Mouse (Mus musculus): ENCODE results near the gene Scaper. TPM values are rescaled to one million over a fixed set of nuclear protein-coding genes. Genes with fewer than 3 reads are reported as not detected.

Scaper gene
- polyA plus RNA-seq, 1 experiment = 4.0 TPM

DNA sequence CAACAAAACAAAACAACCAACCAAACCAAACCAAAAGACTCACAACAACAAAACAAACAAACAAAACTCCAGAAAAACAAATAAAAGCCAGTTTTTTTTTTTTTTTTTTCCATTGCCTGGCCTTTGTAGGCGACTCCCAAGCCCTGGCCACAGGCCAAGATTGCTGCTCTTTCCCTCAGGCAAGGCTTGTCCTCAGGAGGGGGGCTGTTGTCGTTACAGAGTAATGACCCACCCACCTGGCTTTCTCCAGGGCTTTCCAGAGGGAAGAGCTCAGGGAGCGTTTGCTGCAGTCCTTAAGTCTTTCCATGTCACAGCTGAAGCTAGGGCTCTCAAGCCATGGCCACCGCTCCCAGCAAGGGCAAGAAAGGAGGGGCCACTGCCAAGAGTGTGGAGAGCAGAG lies 399.5 kb downstream of the Scaper start, which contains the start of gene Isl2:
TSS of gene Isl2 (plus strand) at position 296 of the 400 bp plus-strand sequence.
- Histone ChIP-seq H3K27me3 (ENCODE audit: control insufficient read depth, insufficient read depth, low read length) (peaks cover 39% of the 10 kb centered on the region), H3K36me3 (ENCODE audit: control insufficient read depth, insufficient read depth, low read length) (no peaks in the 10 kb centered on the region), H3K27ac (ENCODE audit: insufficient read depth, low read length) (no peak within 1 kb of the TSS), H3K4me1 (ENCODE audit: control insufficient read depth, insufficient read depth, insufficient read length) (peaks cover 14% of the 10 kb centered on the region), H3K4me3 (ENCODE audit: extremely low read depth, insufficient read depth, insufficient read length) (no peak within 1 kb of the TSS)
- TF ChIP-seq POLR2A (IDR thresholded peaks at IDR 0.05; ENCODE audit: low read depth, low read length) (no peak), CTCF (IDR thresholded peaks at IDR 0.05; ENCODE audit: extremely low read depth, insufficient read depth, insufficient read length, insufficient replicate concordance) (no peak)
- WGBS = 23% methylated on average over 4 of the region's 4 CpGs
- no peak for DNase-seq (ENCODE audit: low read depth in 1 of 2, low spot score in 2 of 2)

GRCm38 (mm10) chr9:55535907-55536306 lies 402.0 kb downstream of the Scaper start:
- TF ChIP-seq CTCF (IDR thresholded peaks at IDR 0.05; ENCODE audit: extremely low read depth, insufficient read depth, insufficient read length, insufficient replicate concordance) (peak; percentile 30; the same call in 1 of the 2 replicates), POLR2A (IDR thresholded peaks at IDR 0.05; ENCODE audit: low read depth, low read length) (no peak)
- 12% methylated on average over 3 of the region's 3 CpGs for WGBS
- Histone ChIP-seq H3K4me1 (ENCODE audit: control insufficient read depth, insufficient read depth, insufficient read length) (peaks cover 1% of the 10 kb centered on the region; the same call in 1 of the 2 replicates), H3K4me3 (ENCODE audit: extremely low read depth, insufficient read depth, insufficient read length) (no peak overlapping the region), H3K36me3 (ENCODE audit: control insufficient read depth, insufficient read depth, low read length) (no peaks in the 10 kb centered on the region), H3K27me3 (ENCODE audit: control insufficient read depth, insufficient read depth, low read length) (peaks cover 21% of the 10 kb centered on the region), H3K27ac (ENCODE audit: insufficient read depth, low read length) (no peak overlapping the region)
- DNase-seq (ENCODE audit: low read depth in 1 of 2, low spot score in 2 of 2) = peak in 1 of 2 experiments; percentile 37

GRCm38 (mm10) chr9:55525716-55526115 lies 412.2 kb downstream of the Scaper start:
- Histone ChIP-seq H3K27me3 (ENCODE audit: control insufficient read depth, insufficient read depth, low read length) (peaks cover 3% of the 10 kb centered on the region), H3K27ac (ENCODE audit: insufficient read depth, low read length) (no peak overlapping the region), H3K4me1 (ENCODE audit: control insufficient read depth, insufficient read depth, insufficient read length) (no peaks in the 10 kb centered on the region), H3K36me3 (ENCODE audit: control insufficient read depth, insufficient read depth, low read length) (no peaks in the 10 kb centered on the region), H3K4me3 (ENCODE audit: extremely low read depth, insufficient read depth, insufficient read length) (no peak overlapping the region)
- WGBS = 76% methylated on average over 4 of the region's 4 CpGs
- DNase-seq (ENCODE audit: low read depth in 1 of 2, low spot score in 2 of 2) = no peak
- TF ChIP-seq CTCF (IDR thresholded peaks at IDR 0.05; ENCODE audit: extremely low read depth, insufficient read depth, insufficient read length, insufficient replicate concordance) (peak; percentile 38; the same call in 1 of the 2 replicates), POLR2A (IDR thresholded peaks at IDR 0.05; ENCODE audit: low read depth, low read length) (no peak)

DNA sequence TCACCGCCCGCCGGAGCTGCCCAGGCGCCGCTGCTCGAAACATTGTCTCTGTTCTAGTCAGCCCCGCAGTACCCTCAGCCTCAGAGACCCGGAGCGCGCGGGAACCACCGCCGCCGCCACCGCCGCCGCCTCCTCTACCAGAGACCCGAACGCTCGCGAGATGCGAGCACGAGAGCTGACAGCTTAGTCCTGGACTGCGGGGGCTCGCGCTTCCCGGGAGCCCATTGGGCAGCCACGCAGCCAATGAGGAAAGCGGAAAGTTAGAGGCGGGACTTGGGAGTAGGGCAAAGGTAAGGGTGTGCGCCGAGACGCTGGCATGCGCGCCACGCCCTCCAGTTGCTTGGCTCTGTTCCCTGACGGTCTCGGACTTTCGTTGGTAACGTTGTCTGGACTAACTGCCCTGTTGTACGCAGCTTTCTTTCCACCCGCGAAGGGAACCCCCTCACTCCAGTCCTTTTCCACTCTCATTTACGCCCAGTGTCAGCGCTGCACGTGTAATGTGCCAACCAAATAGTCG lies 425.8 kb downstream of the Scaper start, which contains the start of gene Etfa:
TSS of gene Etfa (minus strand) at position 217 of the 517 bp plus-strand sequence.
- no peaks in the 10 kb centered on the region for H3K27me3 ChIP-seq (ENCODE audit: control insufficient read depth, insufficient read depth, low read length)
- peak within 1 kb of the TSS; percentile 75 for H3K4me3 ChIP-seq (ENCODE audit: extremely low read depth, insufficient read depth, insufficient read length)
- under 1% methylated on average over 47 of the region's 47 CpGs for WGBS
- H3K27ac ChIP-seq (ENCODE audit: insufficient read depth, low read length) = peak within 1 kb of the TSS; percentile 83
- no peaks in the 10 kb centered on the region for H3K36me3 ChIP-seq (ENCODE audit: control insufficient read depth, insufficient read depth, low read length)
- peaks cover 3% of the 10 kb centered on the region; the same call in 1 of the 2 replicates for H3K4me1 ChIP-seq (ENCODE audit: control insufficient read depth, insufficient read depth, insufficient read length)
- peak; percentile 91 to 97 for DNase-seq (ENCODE audit: low read depth in 1 of 2, low spot score in 2 of 2)
- TF ChIP-seq POLR2A (IDR thresholded peaks at IDR 0.05; ENCODE audit: low read depth, low read length) (peak; percentile 8; the same call in 1 of the 2 replicates), CTCF (IDR thresholded peaks at IDR 0.05; ENCODE audit: extremely low read depth, insufficient read depth, insufficient read length, insufficient replicate concordance) (no peak)

DNA sequence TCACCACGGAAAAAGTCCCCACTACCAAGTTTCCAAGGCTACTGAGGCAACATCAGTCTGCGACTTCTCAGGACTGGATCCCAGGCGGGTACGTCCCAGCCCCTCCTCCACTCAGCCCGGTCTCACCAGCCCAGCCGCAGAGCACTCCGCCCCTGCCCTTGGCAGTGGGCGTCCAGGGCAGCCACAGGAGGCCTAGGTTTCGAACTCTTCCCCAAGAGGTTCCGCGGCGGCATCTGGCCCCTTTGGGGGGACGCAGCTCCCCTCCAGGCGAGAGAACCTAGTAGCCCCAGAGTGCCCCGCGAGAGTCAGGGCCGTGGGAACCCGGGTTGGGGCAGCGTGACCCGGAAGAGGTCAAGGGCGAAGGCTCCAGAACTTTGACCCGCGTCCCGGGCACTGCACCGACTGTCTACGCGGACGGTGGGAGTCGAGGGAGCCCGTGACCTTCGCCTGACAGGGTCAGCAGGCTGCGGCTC lies 426.4 kb downstream of the Scaper start:
- Histone ChIP-seq H3K36me3 (ENCODE audit: control insufficient read depth, insufficient read depth, low read length) (no peaks in the 10 kb centered on the region), H3K27me3 (ENCODE audit: control insufficient read depth, insufficient read depth, low read length) (no peaks in the 10 kb centered on the region), H3K4me1 (ENCODE audit: control insufficient read depth, insufficient read depth, insufficient read length) (peaks cover 3% of the 10 kb centered on the region; the same call in 1 of the 2 replicates), H3K27ac (ENCODE audit: insufficient read depth, low read length) (peak overlapping the region; percentile 83), H3K4me3 (ENCODE audit: extremely low read depth, insufficient read depth, insufficient read length) (peak overlapping the region; percentile 75)
- under 1% methylated on average over 32 of the region's 32 CpGs for WGBS
- DNase-seq (ENCODE audit: low read depth in 1 of 2, low spot score in 2 of 2) = peak in 1 of 2 experiments; percentile 11
- TF ChIP-seq CTCF (IDR thresholded peaks at IDR 0.05; ENCODE audit: extremely low read depth, insufficient read depth, insufficient read length, insufficient replicate concordance) (no peak), POLR2A (IDR thresholded peaks at IDR 0.05; ENCODE audit: low read depth, low read length) (no peak)

GRCm38 (mm10) chr9:55510651-55511235 lies 427.2 kb downstream of the Scaper start:
- H3K36me3 ChIP-seq (ENCODE audit: control insufficient read depth, insufficient read depth, low read length) = no peaks in the 10 kb centered on the region
- TF ChIP-seq POLR2A (IDR thresholded peaks at IDR 0.05; ENCODE audit: low read depth, low read length) (no peak), CTCF (IDR thresholded peaks at IDR 0.05; ENCODE audit: extremely low read depth, insufficient read depth, insufficient read length, insufficient replicate concordance) (no peak)
- peaks cover 3% of the 10 kb centered on the region; the same call in 1 of the 2 replicates for H3K4me1 ChIP-seq (ENCODE audit: control insufficient read depth, insufficient read depth, insufficient read length)
- no peak overlapping the region; the same call in 1 of the 2 replicates for H3K4me3 ChIP-seq (ENCODE audit: extremely low read depth, insufficient read depth, insufficient read length)
- WGBS = 79% methylated on average over 10 of the region's 10 CpGs
- no peaks in the 10 kb centered on the region for H3K27me3 ChIP-seq (ENCODE audit: control insufficient read depth, insufficient read depth, low read length)
- H3K27ac ChIP-seq (ENCODE audit: insufficient read depth, low read length) = no peak overlapping the region
- no peak for DNase-seq (ENCODE audit: low read depth in 1 of 2, low spot score in 2 of 2)

All from spleen, adult 2 months (tissue).